Mouse (Mus musculus): ENCODE measurements at regions not wholly inside any gene's neighbourhood (a gene's known extent, or its start where the extent isn't known, plus 50 kb on each side); places are given as distances from the start of the nearest gene placed in this dataset.

- peak; percentile 26 for DNase-seq (ENCODE audit: low read depth)
Measured at GRCm38 (mm10) chr1:133549816-133550215, 60.3 kb downstream of the Snrpe start.

- DNase-seq (ENCODE audit: low read depth) = no peak
Measured at GRCm38 (mm10) chr1:133548971-133549370, 61.1 kb downstream of the Snrpe start.

GRCm38 (mm10) chr1:133547541-133547940, 62.5 kb downstream of the Snrpe start:
- no peak for DNase-seq (ENCODE audit: low read depth)

GRCm38 (mm10) chr1:133544996-133545395, 65.1 kb downstream of the Snrpe start:
- DNase-seq (ENCODE audit: low read depth) = no peak

- DNase-seq (ENCODE audit: low read depth) = no peak
Measured at GRCm38 (mm10) chr1:133543751-133544150, 66.3 kb downstream of the Snrpe start.

- no peak for DNase-seq (ENCODE audit: low read depth)
Measured at GRCm38 (mm10) chr1:133541996-133542775, 67.9 kb downstream of the Snrpe start.

- no peak for DNase-seq (ENCODE audit: low read depth)
Measured at GRCm38 (mm10) chr1:133530698-133531097, 79.4 kb downstream of the Snrpe start.

- DNase-seq (ENCODE audit: low read depth) = no peak
Measured at GRCm38 (mm10) chr1:133529817-133530216, 80.3 kb downstream of the Snrpe start.

- no peak for DNase-seq (ENCODE audit: low read depth)
Measured at GRCm38 (mm10) chr1:133527651-133528385, 82.3 kb downstream of the Snrpe start.

- no peak for DNase-seq (ENCODE audit: low read depth)
Measured at GRCm38 (mm10) chr1:133522825-133523224, 87.3 kb downstream of the Snrpe start.

GRCm38 (mm10) chr1:133520652-133521051, 89.4 kb downstream of the Snrpe start:
- no peak for DNase-seq (ENCODE audit: low read depth)

- DNase-seq (ENCODE audit: low read depth) = no peak
Measured at GRCm38 (mm10) chr1:133517020-133517419, 92.8 kb upstream of the Sox13 start.

GRCm38 (mm10) chr1:133504116-133504515, 79.9 kb upstream of the Sox13 start:
- DNase-seq (ENCODE audit: low read depth) = no peak

- DNase-seq (ENCODE audit: low read depth) = no peak
Measured at GRCm38 (mm10) chr1:133503336-133503735, 79.2 kb upstream of the Sox13 start.

GRCm38 (mm10) chr1:133501016-133501415, 76.8 kb upstream of the Sox13 start:
- DNase-seq (ENCODE audit: low read depth) = no peak

- DNase-seq (ENCODE audit: low read depth) = no peak
Measured at GRCm38 (mm10) chr1:133492986-133493741, 69.0 kb upstream of the Sox13 start.

- no peak for DNase-seq (ENCODE audit: low read depth)
Measured at GRCm38 (mm10) chr1:133492291-133492985, 68.3 kb upstream of the Sox13 start.

- no peak for DNase-seq (ENCODE audit: low read depth)
Measured at GRCm38 (mm10) chr1:133491857-133492290, 67.7 kb upstream of the Sox13 start.

GRCm38 (mm10) chr1:133487171-133487901, 63.2 kb upstream of the Sox13 start:
- no peak for DNase-seq (ENCODE audit: low read depth)

- DNase-seq (ENCODE audit: low read depth) = no peak
Measured at GRCm38 (mm10) chr1:133486370-133486769, 62.2 kb upstream of the Sox13 start.

GRCm38 (mm10) chr1:133482891-133483290, 58.7 kb upstream of the Sox13 start:
- DNase-seq (ENCODE audit: low read depth) = no peak
